Mouse (Mus musculus) testis, postnatal 14 days (tissue): ENCODE results near the gene Mfap1a.
"Not testable (repeated sequence)": the region's sequence is repeated elsewhere in the genome, so short reads cannot be mapped to it uniquely, and the experiment has no call there.

Experiments used
- DNase-seq: peaks from one replicate; pipeline ENCODE4 v3.0.0; 2021; ENCODE audit warnings: low spot score

Gene Mfap1a

GRCm38 (mm10) chr2:121505942-121506882 is at the start of gene Mfap1a, which contains the start of gene Wdr76:
TSS of gene Mfap1a (minus strand) at chr2:121506665.
TSS of gene Wdr76 (plus strand) at chr2:121506723.
- DNase-seq, result peak; percentile 88

DNA sequence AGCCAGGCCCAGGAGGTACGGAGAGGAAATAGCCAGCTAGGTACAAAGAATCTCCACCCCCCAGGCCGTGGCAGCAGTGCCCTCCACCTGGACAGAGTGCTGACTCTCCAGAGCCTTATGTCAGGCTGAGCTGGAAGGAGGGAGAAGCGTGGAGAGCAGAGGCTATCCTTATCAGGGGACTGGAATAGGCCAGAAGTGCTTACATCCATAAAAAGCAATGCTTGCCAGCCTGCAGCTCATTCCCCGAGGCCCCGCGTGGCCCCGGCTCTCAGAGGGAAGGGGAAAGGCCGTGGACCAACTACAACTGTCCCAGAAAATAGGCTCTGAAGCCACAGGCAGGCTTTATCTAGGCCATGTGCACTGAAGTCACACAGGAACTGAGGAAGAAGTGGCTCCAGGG is 44.8 kb upstream of the Mfap1a start:
- no peak for DNase-seq

GRCm38 (mm10) chr2:121549630-121550029 is 43.2 kb upstream of the Mfap1a start:
- no peak for DNase-seq

- no peak for DNase-seq
Observed at GRCm38 (mm10) chr2:121544829-121545228, 38.4 kb upstream of the Mfap1a start.

- DNase-seq, result no peak
Observed at GRCm38 (mm10) chr2:121525056-121525455, 18.6 kb upstream of the Mfap1a start.

GRCm38 (mm10) chr2:121522830-121523229 is 16.4 kb upstream of the Mfap1a start:
- not testable (repeated sequence) for DNase-seq

GRCm38 (mm10) chr2:121522006-121522405 is 15.5 kb upstream of the Mfap1a start:
- DNase-seq, result no peak

GRCm38 (mm10) chr2:121518711-121519110 is 12.2 kb upstream of the Mfap1a start:
- not testable (repeated sequence) for DNase-seq

- DNase-seq, result no peak
Observed at GRCm38 (mm10) chr2:121518106-121518505, 11.6 kb upstream of the Mfap1a start.

DNA sequence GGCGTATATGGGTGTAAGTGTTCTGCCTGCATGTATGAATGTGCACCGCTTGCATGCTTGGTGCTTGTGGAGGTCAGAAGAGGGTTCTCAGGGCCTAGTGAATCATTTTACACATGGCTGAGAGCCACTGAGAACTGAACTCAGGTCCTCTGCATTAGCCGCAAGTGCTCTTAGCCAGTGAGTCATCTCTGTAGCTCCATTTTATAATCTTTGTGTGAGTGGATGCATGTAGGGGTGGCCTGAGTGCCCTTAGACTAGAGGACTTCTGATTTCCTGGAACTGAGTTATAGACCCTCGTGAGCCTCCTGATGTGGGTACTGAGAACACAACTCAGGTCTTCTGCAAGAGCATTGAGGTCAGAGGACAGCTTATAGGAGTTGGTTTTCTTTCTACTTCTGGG is 7.7 kb upstream of the Mfap1a start:
- DNase-seq, result no peak

DNA sequence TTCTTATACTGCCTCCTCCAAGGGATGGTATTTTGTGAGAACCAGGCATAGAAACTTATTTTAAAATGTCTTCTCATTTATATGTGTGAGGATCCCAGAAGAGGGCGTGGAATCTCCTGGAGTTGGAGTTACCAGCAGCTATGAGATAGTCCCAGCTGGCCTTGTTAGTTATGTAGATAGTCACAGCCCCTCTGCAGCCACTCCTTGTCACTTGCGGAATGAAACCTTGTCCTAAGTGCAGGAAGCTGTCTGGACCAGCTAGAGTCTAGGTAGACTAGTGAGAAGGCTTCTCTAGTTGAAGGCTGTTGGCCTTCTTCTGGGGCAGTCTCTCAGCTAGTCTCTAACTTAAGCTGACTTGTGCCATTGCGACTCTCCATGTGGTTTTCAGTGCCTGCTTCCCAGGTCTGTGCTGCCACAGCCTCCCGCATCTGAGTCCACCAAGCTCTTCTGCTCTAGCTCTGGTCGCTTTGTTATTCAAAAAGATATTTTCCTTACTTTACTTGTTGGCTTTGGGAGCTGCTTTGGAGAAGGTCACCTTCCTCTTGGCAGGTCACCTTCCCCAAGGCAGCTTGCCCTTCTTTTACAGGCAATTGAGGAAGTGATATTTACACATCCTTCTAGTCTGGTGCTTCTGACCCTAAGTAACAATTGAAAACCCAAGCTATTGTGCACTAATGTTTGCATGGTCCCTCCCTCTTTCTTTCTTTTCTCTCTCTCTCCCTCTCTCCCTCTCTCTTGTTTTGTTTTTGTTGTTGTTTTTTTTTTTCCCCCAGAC is 6.7 kb upstream of the Mfap1a start:
- not testable (repeated sequence) for DNase-seq

DNA sequence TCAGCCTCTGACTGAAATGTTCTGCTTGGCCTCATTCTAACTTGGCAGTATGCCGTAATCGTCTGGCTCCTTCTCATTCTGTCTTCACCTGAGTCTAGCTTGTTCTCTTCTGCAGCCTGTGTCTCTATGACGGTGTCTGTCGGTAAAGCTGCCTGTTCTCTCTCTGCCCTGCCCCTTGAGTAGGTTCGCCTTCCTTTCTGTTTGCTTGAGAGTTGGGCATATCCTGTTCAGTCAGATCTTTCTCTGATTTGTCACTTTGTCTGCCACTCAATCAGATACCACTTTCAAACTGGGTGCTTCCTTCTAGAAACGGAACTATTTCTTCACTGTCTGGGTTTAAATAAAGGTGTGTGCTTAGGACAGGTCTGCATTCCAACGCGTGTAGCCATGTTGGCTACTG is 4.9 kb upstream of the Mfap1a start:
- DNase-seq, result no peak

DNA sequence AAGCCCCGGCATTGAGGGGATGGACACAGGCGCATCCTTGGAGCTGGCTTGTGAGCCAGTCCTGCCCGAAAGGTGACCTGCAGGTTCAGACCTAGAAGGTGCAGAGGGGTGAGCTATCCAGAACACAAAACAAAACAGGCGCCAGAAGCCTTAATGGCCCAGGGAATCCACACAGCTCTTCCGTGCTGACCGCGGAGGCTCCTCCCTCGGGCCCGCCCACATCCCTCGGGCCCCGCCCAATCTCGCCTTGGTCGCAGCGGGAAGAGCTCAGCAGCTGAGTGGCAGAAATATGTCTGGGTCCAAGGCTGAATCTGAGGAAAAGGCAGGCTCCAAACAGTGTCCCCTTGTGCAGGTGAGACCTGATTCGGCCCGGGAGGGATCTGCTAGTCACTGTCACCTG is 3.1 kb upstream of the Mfap1a start:
- peak; percentile 83 for DNase-seq

GRCm38 (mm10) chr2:121507951-121508330 is 1.5 kb upstream of the Mfap1a start:
- no peak for DNase-seq

- no peak for DNase-seq
Observed at GRCm38 (mm10) chr2:121507173-121507950, 897 bp upstream of the Mfap1a start.

- DNase-seq, result not testable (repeated sequence)
Observed at GRCm38 (mm10) chr2:121501550-121501949, 4.9 kb downstream of the Mfap1a start.

GRCm38 (mm10) chr2:121484403-121484802 is 22.1 kb downstream of the Mfap1a start:
- DNase-seq, result not testable (repeated sequence)

- no peak for DNase-seq
Observed at GRCm38 (mm10) chr2:121483576-121483975, 22.9 kb downstream of the Mfap1a start.

- DNase-seq, result not testable (repeated sequence)
Observed at GRCm38 (mm10) chr2:121480916-121481315, 25.5 kb downstream of the Mfap1a start.

DNA sequence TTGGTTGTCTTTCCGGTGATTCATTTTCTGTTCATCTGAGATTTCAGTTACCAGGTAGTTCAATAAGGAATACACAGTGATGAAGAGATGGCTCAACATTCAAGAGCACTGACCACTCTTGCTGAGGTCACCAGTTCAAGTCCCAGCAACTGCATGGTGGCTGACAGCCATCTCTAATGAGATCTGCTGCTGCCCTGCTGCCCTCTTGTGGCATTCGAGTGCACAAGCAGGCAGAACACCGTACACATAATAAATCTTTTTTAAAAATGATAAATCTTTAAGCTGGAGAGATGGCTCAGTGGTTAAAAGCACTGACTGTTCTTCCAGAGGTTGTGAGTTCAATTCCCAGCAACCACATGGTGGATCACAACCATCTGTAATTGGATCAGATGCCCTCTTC is 26.0 kb downstream of the Mfap1a start:
- no peak for DNase-seq

DNA sequence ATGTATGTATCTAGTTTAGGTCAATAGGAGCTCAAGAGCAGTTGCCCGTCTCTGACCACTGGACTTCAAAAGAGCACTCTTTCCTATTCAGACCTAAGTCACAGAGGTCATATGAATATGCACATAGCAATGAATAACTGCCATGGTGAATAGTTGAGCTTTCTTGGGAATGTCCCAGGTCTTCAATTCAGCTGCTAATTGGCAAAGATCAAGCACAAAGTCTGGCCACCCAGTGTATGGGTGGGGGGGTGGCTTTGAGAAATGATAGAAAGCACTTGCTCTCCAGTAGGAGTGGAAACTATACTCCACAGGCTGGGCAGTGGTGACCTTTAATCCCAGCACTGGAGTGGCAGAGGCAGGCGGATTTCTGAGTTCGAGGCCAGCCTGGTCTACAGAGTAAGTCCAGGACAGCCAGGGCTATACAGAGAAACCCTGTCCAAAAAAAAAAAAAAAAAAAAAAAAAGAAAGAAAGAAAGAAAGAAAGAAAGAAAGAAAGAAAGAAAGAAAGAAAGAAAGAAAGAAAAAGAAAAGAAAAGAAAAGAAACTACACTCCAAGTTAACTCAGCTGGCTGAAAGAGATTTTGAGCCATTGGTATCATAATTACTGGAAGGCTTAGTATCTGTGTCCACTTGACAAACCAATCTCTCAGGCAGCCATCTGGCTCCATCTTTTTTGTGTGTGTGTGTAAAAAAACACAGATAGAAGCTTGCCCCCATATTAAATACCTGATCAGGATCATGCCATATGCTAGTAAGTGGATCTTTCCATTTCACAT is 28.8 kb downstream of the Mfap1a start:
- no peak for DNase-seq
